Mouse (Mus musculus) embryonic facial prominence, embryonic 15.5 days (tissue): ENCODE results near the gene Rabl6. TPM values are rescaled to one million over a fixed set of nuclear protein-coding genes. Genes with fewer than 3 reads are reported as not detected.
"Not testable (repeated sequence)": the region's sequence is repeated elsewhere in the genome, so short reads cannot be mapped to it uniquely, and the experiment has no call there.

Source experiments
- ATAC-seq: fragments of 200-750 bp; cut with Nextera tagmentation; 2 replicates; pipeline ENCODE4 v1.8.0; 2017; ENCODE audit warnings: low read depth, moderate TSS enrichment; ENCODE audit not compliant: insufficient number of reproducible peaks, low FRiP score, low TSS enrichment
- H3K27ac ChIP-seq: fragments of 300-500 bp; sonication (generic); replicated peaks from 2 replicates; pipeline ENCODE4 v1.5.1; 2015; ENCODE audit warnings: mild to moderate bottlenecking, inconsistent platforms
- H3K27me3 ChIP-seq: fragments of 300-500 bp; sonication (generic); 2 replicates; pipeline ENCODE4 v1.6.1; 2015; ENCODE audit warnings: inconsistent platforms
- H3K36me3 ChIP-seq: fragments of 300-500 bp; sonication (generic); 2 replicates; pipeline ENCODE4 v1.6.1; 2015; ENCODE audit warnings: mild to moderate bottlenecking, inconsistent platforms
- H3K4me1 ChIP-seq: fragments of 300-500 bp; sonication (generic); 2 replicates; pipeline ENCODE4 v1.6.1; 2015; ENCODE audit warnings: inconsistent platforms
- H3K4me2 ChIP-seq: fragments of 300-500 bp; sonication (generic); replicated peaks from 2 replicates; pipeline ENCODE4 v1.6.1; 2015; ENCODE audit warnings: mild to moderate bottlenecking, inconsistent platforms
- H3K4me3 ChIP-seq: fragments of 300-500 bp; sonication (generic); replicated peaks from 2 replicates; pipeline ENCODE4 v1.5.1; 2015; ENCODE audit warnings: mild to moderate bottlenecking, inconsistent platforms
- H3K9ac ChIP-seq: fragments of 300-500 bp; sonication (generic); 2 replicates; pipeline ENCODE4 v1.6.1; 2015; ENCODE audit warnings: inconsistent platforms
- H3K9me3 ChIP-seq: fragments of 300-500 bp; sonication (generic); replicated peaks from 2 replicates; pipeline ENCODE4 v1.6.1; 2016; ENCODE audit warnings: inconsistent platforms
- WGBS: fragments of 180-500 bp; shearing (Covaris S2); methylation state at CpG from one replicate; pipeline ENCODE4 v1.1.7; 2015; 5-methylcytosine and 5-hydroxymethylcytosine counted together
- polyA plus RNA-seq: library from polyadenylated mRNA; unstranded; fragments of >200 nt; fragmentation: Nextera tagmentation; extraction: Ambion mirVana; gene quantifications from 2 replicates; pipeline ENCODE4 v1.2.1, GENCODE M21; 2015

Rabl6 gene
- polyA plus RNA-seq, 1 experiment from 2014 or later: 83.3 TPM

- peak within 1 kb of the TSS; percentile 100 for H3K4me3 ChIP-seq
- ATAC-seq: peak; percentile 97
- peaks cover 24% of the 10 kb centered on the region for H3K36me3 ChIP-seq
- peak within 1 kb of the TSS; percentile 93 for H3K4me2 ChIP-seq
- peaks cover 21% of the 10 kb centered on the region for H3K4me1 ChIP-seq
- H3K9me3 ChIP-seq: no peaks in the 10 kb centered on the region
- peak within 1 kb of the TSS; percentile 84 for H3K27ac ChIP-seq
- H3K9ac ChIP-seq: peak within 1 kb of the TSS; percentile 95
- H3K27me3 ChIP-seq: no peaks in the 10 kb centered on the region
- WGBS: under 1% methylated on average over 61 of the region's 61 CpGs
These were observed 50.9 kb downstream of the Rabl6 start, which contains the start of gene Edf1 for GRCm38 (mm10) chr2:25557221-25557963. Edf1 (plus strand) TSS chr2:25557847.

DNA sequence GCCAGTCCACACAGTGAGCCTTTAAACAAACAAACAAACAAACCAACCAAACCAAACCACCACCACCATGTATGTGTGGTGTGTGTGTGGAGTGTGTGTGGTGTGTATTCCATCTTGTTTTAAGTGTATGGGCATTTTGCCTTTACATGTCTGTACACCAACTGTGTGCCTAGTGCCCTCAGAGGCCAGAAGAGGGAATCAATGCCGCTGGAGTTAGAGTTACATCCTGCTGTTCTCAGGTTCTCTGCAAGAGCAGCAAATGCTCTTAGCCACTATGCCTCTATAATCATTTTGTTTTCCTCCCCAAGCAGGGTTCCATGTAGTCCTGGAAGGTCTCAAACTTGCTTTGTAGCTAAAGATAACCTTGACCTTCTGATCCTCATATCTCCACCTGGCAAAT, 52.0 kb downstream of the Rabl6 start:
- Histone ChIP-seq H3K9me3 (no peaks in the 10 kb centered on the region), H3K27me3 (no peaks in the 10 kb centered on the region), H3K27ac (no peak overlapping the region), H3K4me1 (peaks cover 21% of the 10 kb centered on the region), H3K9ac (no peak overlapping the region), H3K4me2 (no peak overlapping the region), H3K36me3 (peaks cover 13% of the 10 kb centered on the region), H3K4me3 (no peak overlapping the region)
- 56% methylated on average over 1 of the region's 1 CpGs for WGBS
- no peak for ATAC-seq

DNA sequence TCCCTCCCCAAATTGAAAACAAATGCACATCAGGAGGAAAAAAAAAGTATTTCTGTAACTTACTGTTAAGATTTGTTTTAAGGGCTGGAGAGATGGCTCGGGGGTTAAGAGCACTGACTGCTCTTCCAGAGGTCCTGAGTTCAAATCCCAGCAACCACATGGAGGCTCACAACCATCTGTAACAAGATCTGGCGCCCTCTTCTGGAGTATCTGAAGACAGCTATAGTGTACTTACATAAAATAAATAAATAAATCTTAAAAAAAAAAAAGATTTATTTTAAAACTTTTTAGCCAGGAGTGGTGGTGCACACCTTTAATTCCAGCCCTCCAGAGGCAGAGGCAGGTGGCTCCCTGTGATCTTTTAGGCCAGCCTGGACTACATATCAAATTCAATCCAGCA, 52.8 kb downstream of the Rabl6 start:
- not testable (repeated sequence) for H3K27me3 ChIP-seq, H3K4me2 ChIP-seq, H3K9me3 ChIP-seq, ATAC-seq, H3K9ac ChIP-seq, H3K36me3 ChIP-seq, H3K4me3 ChIP-seq, H3K27ac ChIP-seq
- H3K4me1 ChIP-seq: peaks cover 21% of the 10 kb centered on the region
- WGBS: 42% methylated on average over 2 of the region's 2 CpGs

GRCm38 (mm10) chr2:25553171-25553786, 55.0 kb downstream of the Rabl6 start:
- H3K4me3 ChIP-seq, ATAC-seq, H3K4me2 ChIP-seq, H3K27me3 ChIP-seq, H3K4me1 ChIP-seq, H3K27ac ChIP-seq, H3K9ac ChIP-seq, H3K9me3 ChIP-seq, H3K36me3 ChIP-seq: not testable (repeated sequence)
- WGBS: 81% methylated on average over 4 of the region's 4 CpGs

DNA sequence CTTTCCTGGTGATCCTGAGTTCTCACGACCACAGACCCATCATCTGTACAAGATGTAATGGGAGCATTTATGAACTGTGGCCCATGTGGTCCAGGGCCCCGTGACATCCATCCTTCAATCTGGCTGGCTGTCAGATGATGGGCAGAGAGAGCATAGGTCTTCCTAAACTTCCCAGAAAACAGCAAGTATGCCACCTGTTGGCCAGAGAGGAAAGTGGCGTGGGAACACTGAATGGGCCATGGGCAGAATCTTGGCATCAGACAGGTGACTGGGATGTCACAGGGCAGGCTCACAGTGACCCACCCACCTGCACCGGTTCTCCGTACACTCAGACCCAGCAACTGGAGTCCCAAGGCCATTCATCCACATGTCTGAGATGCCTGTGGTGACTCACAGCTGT, 57.1 kb downstream of the Rabl6 start:
- H3K4me3 ChIP-seq: no peak overlapping the region
- no peak overlapping the region for H3K4me2 ChIP-seq
- no peak overlapping the region for H3K9ac ChIP-seq
- 35% methylated on average over 5 of the region's 5 CpGs for WGBS
- no peaks in the 10 kb centered on the region for H3K9me3 ChIP-seq
- H3K27me3 ChIP-seq: no peaks in the 10 kb centered on the region
- no peaks in the 10 kb centered on the region for H3K4me1 ChIP-seq
- ATAC-seq: no peak
- no peak overlapping the region for H3K27ac ChIP-seq
- H3K36me3 ChIP-seq: no peaks in the 10 kb centered on the region

DNA sequence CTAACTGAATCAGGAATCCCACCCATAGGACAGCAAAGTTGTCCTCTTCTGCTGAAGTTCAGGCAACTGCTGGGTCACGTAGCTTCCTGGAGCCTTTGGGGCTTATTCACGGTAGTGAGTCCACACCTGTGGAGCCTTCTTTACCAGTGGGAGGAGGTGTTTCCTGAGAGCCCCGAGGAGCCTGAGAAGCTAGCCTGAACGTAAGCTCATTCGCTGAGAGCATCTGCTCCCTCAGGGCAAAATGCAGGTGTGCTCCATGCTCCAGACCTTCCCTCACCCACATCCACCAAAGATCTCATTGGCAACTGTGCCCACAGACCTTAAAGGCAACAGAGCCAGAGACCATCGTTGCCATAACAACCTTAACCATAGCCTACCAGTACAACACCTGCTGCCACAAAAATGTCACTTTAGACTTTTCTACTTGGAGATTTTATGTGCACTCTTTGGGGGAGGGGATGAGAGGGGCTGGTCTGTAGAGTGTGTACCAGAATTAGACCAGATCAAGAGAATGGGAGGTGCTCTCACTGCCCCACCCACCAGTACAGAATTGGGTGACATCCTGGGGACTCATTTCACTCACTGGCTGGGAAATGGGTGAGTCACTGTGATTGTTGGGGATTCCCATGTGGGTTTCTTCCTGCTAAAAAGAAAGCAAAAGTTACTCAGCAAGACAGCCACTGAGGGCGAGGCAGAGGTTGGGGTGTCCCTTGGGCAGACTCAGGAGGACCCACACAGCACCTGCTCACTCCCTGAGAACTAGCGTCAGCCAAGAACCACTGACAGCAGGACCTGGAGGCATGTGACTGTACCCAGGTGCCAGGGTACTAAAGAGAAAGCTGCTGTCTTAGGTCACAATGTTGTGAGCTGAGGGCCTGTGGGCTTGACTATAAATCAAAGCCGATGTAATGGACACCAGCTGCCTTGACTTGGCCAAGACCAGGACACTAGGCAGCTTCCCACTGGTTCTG, 59.0 kb downstream of the Rabl6 start:
- Histone ChIP-seq H3K9me3 (no peaks in the 10 kb centered on the region), H3K4me1 (peaks cover 10% of the 10 kb centered on the region; the same call in 1 of the 2 replicates)

GRCm38 (mm10) chr2:25546811-25547491, 61.4 kb downstream of the Rabl6 start, which contains the start of gene Traf2:
Traf2 (minus strand) TSS chr2:25546940.
- H3K27ac ChIP-seq: peak within 1 kb of the TSS; percentile 68
- no peaks in the 10 kb centered on the region for H3K36me3 ChIP-seq
- H3K4me1 ChIP-seq: peaks cover 10% of the 10 kb centered on the region; the same call in 1 of the 2 replicates
- H3K4me3 ChIP-seq: peak within 1 kb of the TSS; percentile 75
- peak within 1 kb of the TSS; percentile 69 for H3K9ac ChIP-seq
- no peaks in the 10 kb centered on the region for H3K9me3 ChIP-seq
- peak within 1 kb of the TSS; percentile 57 for H3K4me2 ChIP-seq
- 2% methylated on average over 48 of the region's 48 CpGs for WGBS
- peak; percentile 99 for ATAC-seq
- no peaks in the 10 kb centered on the region for H3K27me3 ChIP-seq

More for the DNA sequence above, 59.0 kb downstream of the Rabl6 start:
- H3K4me2 ChIP-seq: no peak overlapping the region
- no peak for ATAC-seq
- H3K27ac ChIP-seq: no peak overlapping the region
- 67% methylated on average over 9 of the region's 9 CpGs for WGBS
- no peak overlapping the region for H3K4me3 ChIP-seq
- no peaks in the 10 kb centered on the region for H3K27me3 ChIP-seq
- no peaks in the 10 kb centered on the region for H3K36me3 ChIP-seq
- no peak overlapping the region for H3K9ac ChIP-seq

- ATAC-seq: peak; percentile 69
- Histone ChIP-seq H3K27me3 (no peaks in the 10 kb centered on the region), H3K9ac (peak overlapping the region; percentile 69), H3K4me3 (peak overlapping the region; percentile 75), H3K4me1 (peaks cover 10% of the 10 kb centered on the region; the same call in 1 of the 2 replicates), H3K27ac (peak overlapping the region; percentile 68), H3K36me3 (no peaks in the 10 kb centered on the region), H3K4me2 (peak overlapping the region; percentile 57), H3K9me3 (no peaks in the 10 kb centered on the region)
- WGBS: 8% methylated on average over 43 of the region's 43 CpGs
These were observed 62.1 kb downstream of the Rabl6 start for GRCm38 (mm10) chr2:25545996-25546810.

- H3K9me3 ChIP-seq: no peaks in the 10 kb centered on the region
These were observed 66.5 kb downstream of the Rabl6 start for GRCm38 (mm10) chr2:25541644-25542367.

More at GRCm38 (mm10) chr2:25541644-25542367, 66.5 kb downstream of the Rabl6 start:
- ATAC-seq: no peak
- H3K9ac ChIP-seq: no peak overlapping the region
- H3K27ac ChIP-seq: no peak overlapping the region
- H3K4me1 ChIP-seq: peaks cover 10% of the 10 kb centered on the region; the same call in 1 of the 2 replicates
- H3K4me2 ChIP-seq: no peak overlapping the region
- WGBS: 83% methylated on average over 10 of the region's 10 CpGs
- peaks cover 17% of the 10 kb centered on the region for H3K36me3 ChIP-seq
- no peaks in the 10 kb centered on the region for H3K27me3 ChIP-seq
- no peak overlapping the region for H3K4me3 ChIP-seq
